ENCODE assay signal across 17 mouse cellular contexts in the genomic region with DNA sequence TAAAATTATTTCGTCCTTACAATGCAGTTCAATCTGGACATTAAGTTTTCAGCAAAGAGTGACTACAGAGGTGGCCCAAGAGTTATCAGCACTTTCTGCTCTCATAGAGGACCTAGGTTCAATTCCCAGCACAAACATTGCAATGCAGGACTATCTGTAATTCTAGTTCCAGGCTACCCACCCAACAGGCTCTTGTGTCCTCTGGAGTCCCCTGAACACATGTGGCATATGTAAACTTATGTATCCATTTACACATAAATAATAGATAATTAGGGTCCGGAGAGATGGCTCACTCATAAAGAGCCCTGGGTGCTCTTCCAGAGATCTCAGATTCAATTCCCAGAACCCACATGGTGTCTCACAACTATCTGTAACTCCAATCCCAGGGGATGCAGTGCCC.
"Had no signal": no experiment of that assay in that cellular context is flagged by ENCODE, and none has a peak within 500 bp of the region (broad histone marks: within the 10 kb centered on the region; RNA-seq: fewer than 3 reads in every experiment).

No protein-coding gene starts in this region.

- H3K4me2 ChIP-seq: lung, embryonic 15.5 days; midbrain, embryonic 12.5 days; midbrain, embryonic 15.5 days; neural tube, embryonic 12.5 days; stomach, embryonic 15.5 days had no signal

- H3K4me3 ChIP-seq: lung, embryonic 15.5 days; megakaryocyte, embryonic 14.5 days; midbrain, embryonic 12.5 days; midbrain, embryonic 15.5 days; neural tube, embryonic 12.5 days; stomach, embryonic 15.5 days had no signal

- H3K27me3 ChIP-seq: lung, embryonic 15.5 days; megakaryocyte, embryonic 14.5 days; midbrain, embryonic 12.5 days; midbrain, embryonic 15.5 days; neural tube, embryonic 12.5 days; stomach, embryonic 15.5 days had no signal

- H3K9ac ChIP-seq: liver, postnatal 0 days; lung, embryonic 15.5 days; midbrain, embryonic 12.5 days; midbrain, embryonic 15.5 days; neural tube, embryonic 12.5 days; stomach, embryonic 15.5 days had no signal

- DNase-seq: liver, postnatal 0 days; lung, adult 2 months; lung, postnatal 14 days; lung, postnatal 36 days; right cerebral cortex, postnatal 14 days; thymus, adult 2 months; thymus, postnatal 25 days; thymus, postnatal 4 days had no signal

- ATAC-seq: liver, postnatal 0 days; lung, postnatal 0 days; midbrain, embryonic 15.5 days had no signal

- H3K9me3 ChIP-seq: lung, embryonic 15.5 days; midbrain, embryonic 12.5 days; midbrain, embryonic 15.5 days; neural tube, embryonic 12.5 days; stomach, embryonic 15.5 days had no signal

- H3K4me1 ChIP-seq: midbrain, embryonic 12.5 days; midbrain, embryonic 15.5 days; neural tube, embryonic 12.5 days had no signal

- H3K36me3 ChIP-seq: lung, embryonic 15.5 days; midbrain, embryonic 12.5 days; midbrain, embryonic 15.5 days; neural tube, embryonic 12.5 days; stomach, embryonic 15.5 days had no signal

- H3K27ac ChIP-seq: macrophage; midbrain, embryonic 12.5 days; midbrain, embryonic 15.5 days; neural tube, embryonic 12.5 days; stomach, embryonic 15.5 days; stomach, postnatal 0 days had no signal
